Mouse (Mus musculus) duodenum, adult 2 months (tissue): ENCODE data around the gene Prmt6. TPM values are rescaled to one million over a fixed set of nuclear protein-coding genes. Genes with fewer than 3 reads are reported as not detected.

ENCODE experiments used
- polyA plus RNA-seq: library from polyadenylated mRNA; depleted of rRNA; stranded (reverse); fragments of >200 nt; gene quantifications from 2 replicates; pipeline ENCODE4 v1.2.3, GENCODE M21; 2012; ENCODE audit warnings: low replicate concordance; rRNA removed

Gene Prmt6
- polyA plus RNA-seq, result 4.3 and 4.9 TPM in 2 replicates

DNA sequence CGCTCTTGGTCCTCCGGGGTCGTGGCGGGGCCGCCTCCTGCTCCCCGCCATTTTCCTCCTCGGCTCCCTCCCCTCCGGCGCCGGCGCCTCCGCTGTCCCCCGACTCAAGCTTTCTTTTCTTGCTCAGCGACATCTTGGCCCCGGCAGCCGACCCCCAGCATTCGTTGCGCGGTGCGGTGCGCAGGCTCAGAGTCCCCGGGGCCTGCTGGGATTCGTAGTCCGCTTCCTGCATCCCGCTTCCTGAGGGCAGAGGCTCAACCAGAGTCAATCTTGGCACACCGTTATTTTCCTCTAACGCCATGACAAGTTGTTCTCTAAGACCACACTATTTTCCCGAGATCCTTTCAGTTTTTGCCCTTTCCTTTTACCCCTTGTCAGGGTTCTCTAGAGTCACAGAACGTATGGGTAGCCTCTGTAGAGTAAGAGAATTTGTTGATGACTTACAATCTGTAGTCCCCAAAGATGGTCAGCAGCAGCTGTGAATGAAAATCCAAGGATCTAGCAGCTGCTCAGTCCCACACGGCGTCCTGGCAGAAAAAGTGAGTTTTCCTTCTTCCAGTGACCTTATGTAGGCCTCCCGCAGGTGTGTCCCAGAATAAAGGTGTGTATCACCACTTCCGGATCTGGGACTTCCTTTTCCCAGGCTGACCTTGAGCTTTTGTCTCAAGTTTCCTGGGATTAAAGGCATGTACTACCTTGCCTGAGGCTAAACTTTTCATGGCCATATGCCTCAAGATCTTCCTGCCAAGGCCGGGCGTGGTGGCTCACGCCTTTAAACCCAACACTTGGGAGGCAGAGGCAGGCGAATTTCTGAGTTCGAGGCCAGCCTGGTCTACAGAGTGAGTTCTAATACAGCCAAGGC is at the start of gene Prmt6:
Gene Prmt6, minus strand, starts transcription at position 160 of the 862 bp plus-strand sequence.

Other genes starting within 250 kb of the Prmt6 start
- 0.02 TPM in 1 of 2 replicates, not detected in the other for gene Ntng1, start 107.0 kb downstream of the Prmt6 start, polyA plus RNA-seq